In genomic region chr13:107187258-107187878, GRCm38 (mm10) we compare ENCODE assay signal across 29 mouse cellular contexts.
DNase-seq lines count a peak whose midpoint lies in the region; ATAC-seq lines count a peak whose summit lies in the region.
"Had no signal": no experiment of that assay in that cellular context is flagged by ENCODE, and none has a peak within 500 bp of the region (broad histone marks: within the 10 kb centered on the region; RNA-seq: fewer than 3 reads in every experiment).

No protein-coding gene starts in this region.

- H3K9me3 ChIP-seq in forebrain, embryonic 12.5 days, result no peaks in the 10 kb centered on the region
- H3K9me3 ChIP-seq in forebrain, embryonic 10.5 days, result no peaks in the 10 kb centered on the region
- no peaks in the 10 kb centered on the region for H3K9me3 ChIP-seq in hindbrain, embryonic 15.5 days
- no peaks in the 10 kb centered on the region for H3K9me3 ChIP-seq in hindbrain, embryonic 10.5 days
- H3K9me3 ChIP-seq in neural tube, embryonic 15.5 days (replicated peaks), result no peaks in the 10 kb centered on the region
- H3K9me3 ChIP-seq: heart, embryonic 13.5 days; limb, embryonic 12.5 days; lung, embryonic 15.5 days had no signal

- 69% methylated on average over 11 of the region's 11 CpGs for WGBS in forebrain, embryonic 12.5 days
- WGBS in forebrain, embryonic 10.5 days, result 90% methylated on average over 11 of the region's 11 CpGs
- WGBS in hindbrain, embryonic 15.5 days, result 51% methylated on average over 11 of the region's 11 CpGs
- 86% methylated on average over 11 of the region's 11 CpGs for WGBS in hindbrain, embryonic 10.5 days
- whole genome bisulfite sequencing in neural tube, embryonic 15.5 days, result 47% methylated on average over 11 of the region's 11 CpGs

- no peak for DNase-seq in forebrain, embryonic 10.5 days (ENCODE audit: extremely low spot score, low spot score)
- DNase-seq in hindbrain, embryonic 10.5 days (ENCODE audit: low spot score), result no peak
- DNase-seq in retina, postnatal 1 day, result peak; percentile 32
- no peak for DNase-seq in retina, embryonic 14.5 days (ENCODE audit: low spot score)
- DNase-seq: adrenal gland, adult 2 months; adrenal gland, postnatal 36 days; cerebellum, adult 2 months; cerebellum, postnatal 14 days; gastrocnemius, adult 2 months; heart, postnatal 10 days; kidney, adult 9 months; kidney, postnatal 10 days; layer of hippocampus, postnatal 36 days; right cerebral cortex, postnatal 4 days; thymus, adult 18-20 months; thymus, postnatal 25 days had no signal

- H3K4me2 ChIP-seq in forebrain, embryonic 12.5 days, result no peak overlapping the region
- no peak overlapping the region for H3K4me2 ChIP-seq in hindbrain, embryonic 15.5 days
- H3K4me2 ChIP-seq in neural tube, embryonic 15.5 days, result no peak overlapping the region
- H3K4me2 ChIP-seq: heart, embryonic 13.5 days; limb, embryonic 12.5 days; lung, embryonic 15.5 days; midbrain, embryonic 11.5 days had no signal

- no peak overlapping the region for H3K4me3 ChIP-seq in forebrain, embryonic 12.5 days (replicated peaks)
- no peak overlapping the region for H3K4me3 ChIP-seq in forebrain, embryonic 10.5 days
- H3K4me3 ChIP-seq in hindbrain, embryonic 15.5 days, result no peak overlapping the region
- no peak overlapping the region for H3K4me3 ChIP-seq in hindbrain, embryonic 10.5 days
- no peak overlapping the region for H3K4me3 ChIP-seq in neural tube, embryonic 15.5 days (replicated peaks)
- H3K4me3 ChIP-seq: erythroblast, embryonic 14.5 days; gastrocnemius, adult 2 months; heart, embryonic 13.5 days; limb, embryonic 12.5 days; lung, embryonic 15.5 days had no signal

- H3K4me1 ChIP-seq in forebrain, embryonic 12.5 days, result no peaks in the 10 kb centered on the region
- no peaks in the 10 kb centered on the region for H3K4me1 ChIP-seq in forebrain, embryonic 10.5 days
- H3K4me1 ChIP-seq in hindbrain, embryonic 15.5 days (replicated peaks), result no peaks in the 10 kb centered on the region
- H3K4me1 ChIP-seq in hindbrain, embryonic 10.5 days (replicated peaks), result no peaks in the 10 kb centered on the region
- peaks cover 4% of the 10 kb centered on the region; the same call in 1 of the 2 replicates for H3K4me1 ChIP-seq in neural tube, embryonic 15.5 days
- H3K4me1 ChIP-seq: heart, embryonic 13.5 days; limb, embryonic 12.5 days; lung, embryonic 15.5 days had no signal

- ATAC-seq in forebrain, embryonic 12.5 days (ENCODE audit: low FRiP score), result no peak
- ATAC-seq in hindbrain, embryonic 15.5 days (ENCODE audit: low FRiP score, low read depth), result peak; percentile 75
- ATAC-seq in neural tube, embryonic 15.5 days (ENCODE audit: low FRiP score), result peak; percentile 79
- no peak for ATAC-seq in frontal cortex, adult (ENCODE audit: low TSS enrichment)
- ATAC-seq: activated CD4-positive, CD25-positive, alpha-beta regulatory T cell, adult 4 months; intestine, postnatal 0 days had no signal

- 0 out of 2 replicates have a peak overlapping the region, but pooled peaks have one; percentile 19 for H3K27ac ChIP-seq in forebrain, embryonic 12.5 days
- H3K27ac ChIP-seq in forebrain, embryonic 10.5 days, result no peak overlapping the region
- peak overlapping the region; percentile 49 for H3K27ac ChIP-seq in hindbrain, embryonic 15.5 days (replicated peaks)
- no peak overlapping the region for H3K27ac ChIP-seq in hindbrain, embryonic 10.5 days
- peak overlapping the region; percentile 79 for H3K27ac ChIP-seq in neural tube, embryonic 15.5 days (replicated peaks)
- H3K27ac ChIP-seq: gastrocnemius, adult 2 months; heart, embryonic 13.5 days; limb, embryonic 12.5 days; lung, embryonic 15.5 days; stomach, postnatal 0 days had no signal

- no peaks in the 10 kb centered on the region for H3K27me3 ChIP-seq in forebrain, embryonic 12.5 days
- no peaks in the 10 kb centered on the region for H3K27me3 ChIP-seq in forebrain, embryonic 10.5 days (ENCODE audit: poor library complexity, severe bottlenecking)
- no peaks in the 10 kb centered on the region for H3K27me3 ChIP-seq in hindbrain, embryonic 15.5 days
- H3K27me3 ChIP-seq in hindbrain, embryonic 10.5 days (ENCODE audit: insufficient read depth, poor library complexity, severe bottlenecking), result no peaks in the 10 kb centered on the region
- H3K27me3 ChIP-seq in neural tube, embryonic 15.5 days (replicated peaks), result no peaks in the 10 kb centered on the region
- H3K27me3 ChIP-seq: CH12.LX; heart, embryonic 13.5 days; limb, embryonic 12.5 days; lung, embryonic 15.5 days had no signal

- H3K9ac ChIP-seq in forebrain, embryonic 12.5 days, result no peak overlapping the region
- H3K9ac ChIP-seq in hindbrain, embryonic 15.5 days, result no peak overlapping the region
- no peak overlapping the region for H3K9ac ChIP-seq in neural tube, embryonic 15.5 days (replicated peaks)
- H3K9ac ChIP-seq: heart, embryonic 13.5 days; limb, embryonic 12.5 days; lung, embryonic 15.5 days had no signal

- H3K36me3 ChIP-seq in forebrain, embryonic 12.5 days (replicated peaks), result no peaks in the 10 kb centered on the region
- no peaks in the 10 kb centered on the region for H3K36me3 ChIP-seq in forebrain, embryonic 10.5 days (replicated peaks)
- H3K36me3 ChIP-seq in hindbrain, embryonic 15.5 days, result no peaks in the 10 kb centered on the region
- H3K36me3 ChIP-seq in hindbrain, embryonic 10.5 days, result no peaks in the 10 kb centered on the region
- no peaks in the 10 kb centered on the region for H3K36me3 ChIP-seq in neural tube, embryonic 15.5 days
- H3K36me3 ChIP-seq: heart, embryonic 13.5 days; limb, embryonic 12.5 days; lung, embryonic 15.5 days had no signal

Comparison
In these comparisons a context has a peak if more than half of its experiments do, and no peak if none do; other contexts are left out.
1. H3K27ac ChIP-seq: peak in forebrain, embryonic 12.5 days (single experiment), hindbrain, embryonic 15.5 days (single experiment) and neural tube, embryonic 15.5 days (single experiment); none in forebrain, embryonic 10.5 days (single experiment) and hindbrain, embryonic 10.5 days (single experiment).
2. ATAC-seq: peak in hindbrain, embryonic 15.5 days (single experiment) and neural tube, embryonic 15.5 days (single experiment); none in forebrain, embryonic 12.5 days (single experiment) and frontal cortex, adult (single experiment).